Mouse (Mus musculus): ENCODE results near the gene Gm5105.

DNA sequence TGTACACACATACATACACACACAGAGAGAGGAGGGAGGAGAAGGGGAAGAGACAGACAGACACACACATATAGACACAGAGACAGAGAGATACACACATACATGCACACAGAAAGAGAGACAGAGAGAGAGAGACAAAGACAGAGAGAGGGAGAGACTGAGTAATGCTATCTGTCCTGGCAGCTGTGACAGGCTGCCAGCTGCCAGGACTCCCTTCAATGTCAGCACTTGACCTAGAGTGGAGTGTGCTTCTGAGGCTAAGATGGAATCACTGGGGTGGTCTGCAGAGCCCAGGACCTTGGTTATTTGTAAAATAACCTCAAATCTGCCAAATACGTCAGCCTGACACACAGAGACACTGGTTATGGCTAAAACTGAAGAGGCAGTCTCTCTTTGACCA lies 30.5 kb upstream of the Gm5105 start:
- no peak for TF ChIP-seq UBTF (IDR thresholded peaks at IDR 0.05; ENCODE audit: borderline replicate concordance, insufficient read depth, low read depth, low read length)
- TF ChIP-seq CTCF (IDR thresholded peaks at IDR 0.05 in 2 of 3, conservative IDR thresholded peaks at IDR 0.05 in 1 of 3; ENCODE audit: control insufficient read depth in 1 of 3, insufficient read depth in 1 of 3, low read depth in 2 of 3, low read length in 3 of 3, poor library complexity in 1 of 3, severe bottlenecking in 1 of 3): no peak
- no peak for TF ChIP-seq POLR2A (IDR thresholded peaks at IDR 0.05; ENCODE audit: control insufficient read depth in 1 of 2, insufficient read depth in 1 of 2, low read depth in 1 of 2, low read length in 2 of 2, poor library complexity in 1 of 2)
- TF ChIP-seq POLR2AphosphoS5 (IDR thresholded peaks at IDR 0.05; ENCODE audit: borderline replicate concordance, low read depth, low read length): no peak
- no peak for TF ChIP-seq TCF12 (IDR thresholded peaks at IDR 0.05; ENCODE audit: low read depth, low read length)
- TF ChIP-seq HCFC1 (IDR thresholded peaks at IDR 0.05; ENCODE audit: low read depth, low read length): no peak
- no peak for TF ChIP-seq POLR2AphosphoS2 (IDR thresholded peaks at IDR 0.05; ENCODE audit: low read length)
- no peak for TF ChIP-seq TAL1 (IDR thresholded peaks at IDR 0.05; ENCODE audit: low read length)
- TF ChIP-seq EP300 (IDR thresholded peaks at IDR 0.05; ENCODE audit: low read depth in 1 of 2, low read length in 2 of 2): no peak
- TF ChIP-seq MAX (IDR thresholded peaks at IDR 0.05; ENCODE audit: low read length): no peak
- no peak for TF ChIP-seq RAD21 (IDR thresholded peaks at IDR 0.05; ENCODE audit: low read depth, low read length)
- no peak for TF ChIP-seq JUND (IDR thresholded peaks at IDR 0.05; ENCODE audit: low read depth, low read length)
- TF ChIP-seq E2F4 (IDR thresholded peaks at IDR 0.05; ENCODE audit: borderline replicate concordance, low read depth, low read length): no peak
- TF ChIP-seq USF1 (IDR thresholded peaks at IDR 0.05; ENCODE audit: low read depth, low read length): no peak

All from MEL (cell line).